Mouse (Mus musculus) intestine, embryonic 14.5 days (tissue): ENCODE measurements around the gene Il13ra2. TPM values are rescaled to one million over a fixed set of nuclear protein-coding genes. Genes with fewer than 3 reads are reported as not detected.
"Not testable (repeated sequence)": the region's sequence is repeated elsewhere in the genome, so short reads cannot be mapped to it uniquely, and the experiment has no call there.

Experiments
- ATAC-seq: fragments of 200-750 bp; cut with Nextera tagmentation; replicated peaks from 2 replicates; pipeline ENCODE4 v1.8.0; 2017; ENCODE audit warnings: low read depth, moderate number of reproducible peaks, moderate TSS enrichment, moderate library complexity; ENCODE audit not compliant: low FRiP score, low TSS enrichment
- DNase-seq: peaks from one replicate; pipeline ENCODE4 v3.0.0-alpha.2; 2018; ENCODE audit warnings: low spot score
- H3K27ac ChIP-seq: fragments of 300-500 bp; sonication (generic); 2 replicates; pipeline ENCODE4 v1.5.1; 2014; ENCODE audit warnings: low read depth, mild to moderate bottlenecking, control low read depth
- H3K27me3 ChIP-seq: fragments of 300-500 bp; sonication (generic); replicated peaks from 2 replicates; pipeline ENCODE4 v1.6.1; 2014; ENCODE audit warnings: low read length, control low read depth; ENCODE audit not compliant: control insufficient read depth, insufficient read depth
- H3K36me3 ChIP-seq: fragments of 300-500 bp; sonication (generic); 2 replicates; pipeline ENCODE4 v1.6.1; 2014; ENCODE audit warnings: low read length, control low read depth; ENCODE audit not compliant: control insufficient read depth, insufficient read depth
- H3K4me1 ChIP-seq: fragments of 300-500 bp; sonication (generic); replicated peaks from 2 replicates; pipeline ENCODE4 v1.6.1; 2014; ENCODE audit warnings: low read length, control low read depth, mixed read lengths; ENCODE audit not compliant: control insufficient read depth, insufficient read depth
- H3K4me2 ChIP-seq: fragments of 300-500 bp; sonication (generic); 2 replicates; pipeline ENCODE4 v1.6.1; 2014; ENCODE audit warnings: low read length
- H3K4me3 ChIP-seq: fragments of 300-500 bp; sonication (generic); 2 replicates; pipeline ENCODE4 v1.5.1; 2014; ENCODE audit warnings: low read depth, low read length, control low read depth, mixed read lengths
- H3K9ac ChIP-seq: fragments of 300-500 bp; sonication (generic); 2 replicates; pipeline ENCODE4 v1.6.1; 2014; ENCODE audit warnings: mild to moderate bottlenecking, low read length
- H3K9me3 ChIP-seq: fragments of 300-500 bp; sonication (generic); 2 replicates; pipeline ENCODE4 v1.6.1; 2016; ENCODE audit warnings: low read length, control low read depth; ENCODE audit not compliant: control insufficient read depth
- WGBS: fragments of 180-500 bp; shearing (Covaris S2); extraction: QIAGEN DNeasy Blood & Tissue Kit; methylation state at CpG from one replicate; pipeline ENCODE4 v1.1.7; 2014; 5-methylcytosine and 5-hydroxymethylcytosine counted together
- polyA plus RNA-seq: library from polyadenylated mRNA; unstranded; fragments of >200 nt; fragmentation: Nextera tagmentation; extraction: Ambion mirVana; gene quantifications from 2 replicates; pipeline ENCODE4 v1.2.1, GENCODE M21; 2014

Il13ra2 gene
- polyA plus RNA-seq: 0.23 TPM in 1 of 2 replicates, not detected in the other

- Histone ChIP-seq H3K4me3 (no peak within 1 kb of the TSS), H3K9ac (no peak within 1 kb of the TSS), H3K9me3 (no peaks in the 10 kb centered on the region), H3K4me1 (no peaks in the 10 kb centered on the region), H3K36me3 (no peaks in the 10 kb centered on the region), H3K27ac (no peak within 1 kb of the TSS), H3K4me2 (no peak within 1 kb of the TSS), H3K27me3 (no peaks in the 10 kb centered on the region)
- 56% methylated on average over 1 of the region's 1 CpGs for WGBS
- ATAC-seq (no peak), DNase-seq (no peak)
Measured at GRCm38 (mm10) chrX:147429129-147429528, at the start of gene Il13ra2. Il13ra2 (minus strand) TSS chrX:147429192.

GRCm38 (mm10) chrX:147453610-147454009, 24.6 kb upstream of the Il13ra2 start, which contains the start of gene Vmn1r239-ps:
Vmn1r239-ps (minus strand) TSS chrX:147453710.
- not testable (repeated sequence) for DNase-seq, H3K36me3 ChIP-seq, H3K4me2 ChIP-seq, H3K9me3 ChIP-seq, H3K27me3 ChIP-seq, ATAC-seq, H3K9ac ChIP-seq, H3K27ac ChIP-seq, H3K4me3 ChIP-seq, H3K4me1 ChIP-seq
- WGBS: 74% methylated on average over 1 of the region's 1 CpGs

GRCm38 (mm10) chrX:147443386-147443785, 14.4 kb upstream of the Il13ra2 start:
- no peak overlapping the region for H3K27ac ChIP-seq
- H3K4me1 ChIP-seq: no peaks in the 10 kb centered on the region
- no peak for DNase-seq
- no peaks in the 10 kb centered on the region for H3K9me3 ChIP-seq
- 82% methylated on average over 4 of the region's 4 CpGs for WGBS
- no peak overlapping the region for H3K4me3 ChIP-seq
- no peak for ATAC-seq
- H3K27me3 ChIP-seq: no peaks in the 10 kb centered on the region
- no peak overlapping the region for H3K9ac ChIP-seq
- no peaks in the 10 kb centered on the region for H3K36me3 ChIP-seq
- no peak overlapping the region for H3K4me2 ChIP-seq

GRCm38 (mm10) chrX:147435400-147435799, 6.4 kb upstream of the Il13ra2 start:
- H3K4me2 ChIP-seq: no peak overlapping the region
- 86% methylated on average over 2 of the region's 2 CpGs for WGBS

GRCm38 (mm10) chrX:147429753-147430152, 761 bp upstream of the Il13ra2 start:
- 45% methylated on average over 1 of the region's 1 CpGs for WGBS
- Histone ChIP-seq H3K27me3 (no peaks in the 10 kb centered on the region), H3K9ac (no peak overlapping the region), H3K4me1 (no peaks in the 10 kb centered on the region), H3K9me3 (no peaks in the 10 kb centered on the region), H3K4me2 (no peak overlapping the region), H3K36me3 (no peaks in the 10 kb centered on the region), H3K4me3 (no peak overlapping the region), H3K27ac (no peak overlapping the region)
- DNase-seq (no peak), ATAC-seq (no peak)

More at GRCm38 (mm10) chrX:147435400-147435799, 6.4 kb upstream of the Il13ra2 start:
- Histone ChIP-seq H3K4me1 (no peaks in the 10 kb centered on the region), H3K9me3 (no peaks in the 10 kb centered on the region), H3K27ac (no peak overlapping the region), H3K27me3 (no peaks in the 10 kb centered on the region), H3K36me3 (no peaks in the 10 kb centered on the region), H3K4me3 (no peak overlapping the region), H3K9ac (no peak overlapping the region)
- ATAC-seq (no peak), DNase-seq (no peak)

GRCm38 (mm10) chrX:147393446-147393845, 35.5 kb downstream of the Il13ra2 start:
- Histone ChIP-seq H3K4me1 (no peaks in the 10 kb centered on the region), H3K9ac (no peak overlapping the region), H3K27me3 (no peaks in the 10 kb centered on the region), H3K9me3 (no peaks in the 10 kb centered on the region), H3K27ac (no peak overlapping the region), H3K36me3 (no peaks in the 10 kb centered on the region), H3K4me3 (no peak overlapping the region), H3K4me2 (no peak overlapping the region)
- ATAC-seq (no peak), DNase-seq (no peak)
- 38% methylated on average over 1 of the region's 1 CpGs for WGBS

- no peaks in the 10 kb centered on the region for H3K36me3 ChIP-seq
- H3K27ac ChIP-seq: no peak overlapping the region
- no peak overlapping the region for H3K4me3 ChIP-seq
- no peak for DNase-seq
- H3K9me3 ChIP-seq: no peaks in the 10 kb centered on the region
- H3K4me1 ChIP-seq: no peaks in the 10 kb centered on the region
- H3K4me2 ChIP-seq: no peak overlapping the region
- H3K9ac ChIP-seq: no peak overlapping the region
- WGBS: 86% methylated on average over 2 of the region's 2 CpGs
- no peak for ATAC-seq
- no peaks in the 10 kb centered on the region for H3K27me3 ChIP-seq
Measured at GRCm38 (mm10) chrX:147349167-147349566, 79.8 kb downstream of the Il13ra2 start.

Other genes starting within 250 kb of the Il13ra2 start
- gene Vmn1r239-ps, start 24.5 kb upstream of the Il13ra2 start, polyA plus RNA-seq: not detected in 2 replicates
- 7.9 and 9.2 TPM in 2 replicates for gene Lrch2, start 124.9 kb upstream of the Il13ra2 start, polyA plus RNA-seq